Mouse (Mus musculus): ENCODE measurements around the gene Acbd4.

DNA sequence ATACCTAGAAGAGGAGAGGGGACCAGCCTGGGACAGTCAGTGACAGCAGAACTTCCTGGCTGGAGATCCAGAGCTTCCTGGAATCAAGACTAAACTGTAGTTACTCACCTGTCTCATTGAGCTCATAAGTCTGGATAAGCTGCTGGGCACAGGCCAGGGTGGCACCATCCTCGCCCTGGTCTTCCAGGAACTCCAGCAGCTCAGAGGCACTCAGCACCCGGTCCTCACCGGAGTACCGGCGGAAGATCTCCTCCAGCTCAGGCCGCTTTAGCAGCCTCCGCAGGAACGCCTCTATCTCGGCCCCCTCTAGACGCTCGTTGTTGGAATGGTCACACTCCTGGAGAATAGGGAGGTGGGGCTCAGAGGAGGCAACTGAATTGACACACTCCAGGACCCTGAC lies 23.4 kb upstream of the Acbd4 start:
- TF ChIP-seq CTCF (IDR thresholded peaks at IDR 0.05; ENCODE audit: borderline replicate concordance, extremely low read depth, insufficient read depth, insufficient read length) (no peak), POLR2A (IDR thresholded peaks at IDR 0.05; ENCODE audit: borderline replicate concordance, extremely low read depth, insufficient read depth, insufficient read length, poor library complexity, severe bottlenecking) (no peak)
